Mouse (Mus musculus): ENCODE data around the gene Amh.

- TF ChIP-seq CTCF (IDR thresholded peaks at IDR 0.05) (no peak), EP300 (IDR thresholded peaks at IDR 0.05) (no peak)
Observed at GRCm38 (mm10) chr10:80790761-80791404, 14.2 kb upstream of the Amh start.

Measured in lung, postnatal 0 days (tissue).